Mouse (Mus musculus) intestine, postnatal 0 days (tissue): Measurements from ENCODE around the gene Arrdc4. TPM values are rescaled to one million over a fixed set of nuclear protein-coding genes. Genes with fewer than 3 reads are reported as not detected.

ENCODE experiments used
- ATAC-seq: fragments of 200-750 bp; cut with Nextera tagmentation; 2 replicates; pipeline ENCODE4 v1.8.0; 2017; ENCODE audit warnings: mild to moderate bottlenecking, moderate TSS enrichment, moderate library complexity
- H3K27ac ChIP-seq: fragments of 300-500 bp; sonication (generic); 2 replicates; pipeline ENCODE4 v1.5.1; 2014; ENCODE audit warnings: mild to moderate bottlenecking, low read depth, low read length, moderate library complexity
- H3K27me3 ChIP-seq: fragments of 300-500 bp; sonication (generic); replicated peaks from 2 replicates; pipeline ENCODE4 v1.6.1; 2014; ENCODE audit warnings: low read length, mixed read lengths; ENCODE audit not compliant: control insufficient read depth, insufficient read depth
- H3K36me3 ChIP-seq: fragments of 300-500 bp; sonication (generic); 2 replicates; pipeline ENCODE4 v1.6.1; 2014; ENCODE audit warnings: mild to moderate bottlenecking, moderate library complexity; ENCODE audit not compliant: control insufficient read depth, insufficient read depth
- H3K4me1 ChIP-seq: fragments of 300-500 bp; sonication (generic); replicated peaks from 2 replicates; pipeline ENCODE4 v1.6.1; 2014; ENCODE audit warnings: antibody characterized with exemption, low read length, mixed read lengths; ENCODE audit not compliant: control insufficient read depth, insufficient read depth
- H3K4me2 ChIP-seq: fragments of 300-500 bp; sonication (generic); replicated peaks from 2 replicates; pipeline ENCODE4 v1.6.1; 2014; ENCODE audit warnings: low read depth, mild to moderate bottlenecking, moderate library complexity
- H3K4me3 ChIP-seq: fragments of 300-500 bp; sonication (generic); 2 replicates; pipeline ENCODE4 v1.5.1; 2014; ENCODE audit warnings: low read depth, low read length
- H3K9ac ChIP-seq: fragments of 300-500 bp; sonication (generic); 2 replicates; pipeline ENCODE4 v1.6.1; 2014; ENCODE audit warnings: mild to moderate bottlenecking, low read depth, low read length
- H3K9me3 ChIP-seq: fragments of 300-500 bp; sonication (generic); 2 replicates; pipeline ENCODE4 v1.6.1; 2016; ENCODE audit warnings: mixed run types; ENCODE audit not compliant: control insufficient read depth
- CTCF ChIP-seq: sonication (generic); IDR thresholded peaks from 2 replicates; pipeline ENCODE4 v1.5.1; 2016; ENCODE audit warnings: low read depth, mild to moderate bottlenecking, control low read depth, antibody characterized with exemption, moderate library complexity
- WGBS: fragments of 180-500 bp; shearing (Covaris S2); extraction: QIAGEN DNeasy Blood & Tissue Kit; methylation state at CpG from one replicate; pipeline ENCODE4 v1.1.7; 2014; 5-methylcytosine and 5-hydroxymethylcytosine counted together
- polyA plus RNA-seq: library from polyadenylated mRNA; unstranded; fragments of >200 nt; fragmentation: Nextera tagmentation; extraction: Ambion mirVana; gene quantifications from 2 replicates; pipeline ENCODE4 v1.2.1, GENCODE M21; 2015

Arrdc4 gene
- polyA plus RNA-seq, 1 experiment from 2014 or later: 107 TPM

DNA sequence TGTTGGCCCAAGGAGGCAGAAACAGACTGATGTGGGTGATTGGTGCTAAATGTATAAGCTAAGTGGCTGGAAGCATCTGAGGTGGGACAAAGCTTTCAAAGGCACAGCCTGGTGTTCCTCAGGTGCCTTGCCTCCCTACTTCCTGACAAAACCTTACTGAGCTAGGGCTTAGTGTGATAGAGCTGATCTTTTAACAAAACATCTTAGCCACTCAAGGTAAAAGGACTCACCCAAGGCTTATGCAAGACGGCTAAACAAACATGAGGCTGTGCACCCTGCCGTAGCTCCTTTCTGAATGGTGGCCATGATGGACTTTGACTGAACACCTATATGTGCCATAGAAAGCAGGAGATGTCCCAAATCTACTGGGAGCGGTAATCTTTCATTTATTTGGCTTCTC is 51.7 kb downstream of the Arrdc4 start:
- 63% methylated on average over 3 of the region's 3 CpGs for WGBS
- no peak overlapping the region for H3K4me2 ChIP-seq
- no peak overlapping the region for H3K4me3 ChIP-seq
- TF ChIP-seq CTCF: no peak
- H3K36me3 ChIP-seq: no peaks in the 10 kb centered on the region
- H3K27me3 ChIP-seq: no peaks in the 10 kb centered on the region
- H3K4me1 ChIP-seq: no peaks in the 10 kb centered on the region; the same call in 1 of the 2 replicates
- H3K27ac ChIP-seq: peak overlapping the region; percentile 9; the same call in 1 of the 2 replicates
- ATAC-seq: peak; percentile 46
- H3K9me3 ChIP-seq: no peaks in the 10 kb centered on the region
- H3K9ac ChIP-seq: no peak overlapping the region

DNA sequence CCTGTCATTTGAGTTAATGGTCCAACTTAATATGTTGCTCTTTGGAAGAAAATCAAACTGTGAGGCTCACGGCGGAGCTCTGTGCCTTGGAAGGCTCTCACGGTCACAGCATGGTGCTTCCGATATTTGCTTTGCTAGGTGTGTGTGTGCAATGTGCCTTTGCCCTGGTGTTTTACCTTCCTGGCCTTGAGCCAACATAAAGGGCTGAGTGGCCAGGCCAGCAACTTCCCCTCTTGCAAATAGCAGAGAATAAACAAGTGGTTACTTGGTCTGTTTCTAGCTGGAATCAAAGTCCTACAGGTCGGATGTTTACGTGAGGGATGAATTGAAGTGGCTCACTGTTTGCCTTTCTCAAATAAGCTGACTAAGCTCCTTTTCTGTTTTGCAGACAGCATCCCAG is 52.1 kb downstream of the Arrdc4 start:
- H3K4me2 ChIP-seq: no peak overlapping the region
- no peak overlapping the region for H3K9ac ChIP-seq
- no peaks in the 10 kb centered on the region for H3K27me3 ChIP-seq
- H3K27ac ChIP-seq: no peak overlapping the region; the same call in 1 of the 2 replicates
- H3K9me3 ChIP-seq: no peaks in the 10 kb centered on the region
- WGBS: 17% methylated on average over 6 of the region's 6 CpGs
- no peaks in the 10 kb centered on the region; the same call in 1 of the 2 replicates for H3K4me1 ChIP-seq
- peak; percentile 88 for ATAC-seq
- no peak for TF ChIP-seq CTCF
- no peaks in the 10 kb centered on the region for H3K36me3 ChIP-seq
- no peak overlapping the region for H3K4me3 ChIP-seq

DNA sequence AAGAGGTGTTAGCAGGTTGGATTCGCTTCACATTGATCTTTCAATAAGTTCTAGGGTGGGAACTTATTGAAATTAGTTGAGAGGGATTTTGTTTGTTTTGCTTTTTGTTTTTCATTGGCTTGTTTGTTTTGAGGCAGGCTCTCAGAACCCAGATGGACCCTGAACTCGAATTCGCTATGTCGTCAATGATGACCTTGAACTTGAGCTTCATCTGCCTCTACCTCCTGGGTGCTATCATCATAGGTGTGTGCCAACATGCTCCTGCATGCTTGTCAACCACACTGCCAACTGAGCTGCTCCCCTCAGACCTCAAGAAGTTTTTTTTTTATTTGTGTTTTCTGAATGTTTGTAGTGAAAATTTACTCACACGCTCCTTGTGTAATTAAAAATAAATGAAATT is 52.6 kb downstream of the Arrdc4 start:
- no peak overlapping the region for H3K27ac ChIP-seq
- no peak overlapping the region for H3K9ac ChIP-seq
- no peak overlapping the region for H3K4me3 ChIP-seq
- 55% methylated on average over 5 of the region's 5 CpGs for WGBS
- no peaks in the 10 kb centered on the region for H3K9me3 ChIP-seq
- no peak for TF ChIP-seq CTCF
- H3K4me1 ChIP-seq: no peaks in the 10 kb centered on the region; the same call in 1 of the 2 replicates
- no peaks in the 10 kb centered on the region for H3K27me3 ChIP-seq
- H3K36me3 ChIP-seq: no peaks in the 10 kb centered on the region
- ATAC-seq: no peak
- H3K4me2 ChIP-seq: no peak overlapping the region

DNA sequence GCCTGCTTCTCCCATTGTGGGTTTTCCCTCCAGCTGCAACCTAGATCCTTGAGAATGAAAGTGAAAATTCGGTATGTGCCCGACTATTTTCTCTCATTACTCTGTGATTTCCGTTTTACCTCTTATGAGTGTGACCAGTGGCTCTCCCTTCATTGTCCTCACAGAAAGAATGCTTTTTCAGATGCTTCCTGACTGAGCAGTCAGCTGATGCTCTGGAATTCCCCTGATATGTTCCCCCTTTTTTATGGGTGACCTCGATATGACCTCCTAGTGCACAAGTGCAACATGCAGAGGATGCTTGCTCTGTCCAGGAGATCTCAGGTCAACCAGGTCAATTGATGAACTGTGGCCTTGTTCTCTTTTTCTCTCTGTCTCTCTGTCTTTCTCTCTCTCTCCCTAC is 56.3 kb downstream of the Arrdc4 start:
- no peak for TF ChIP-seq CTCF
- ATAC-seq: no peak
- no peak overlapping the region for H3K4me2 ChIP-seq
- no peak overlapping the region for H3K27ac ChIP-seq
- no peaks in the 10 kb centered on the region; the same call in 1 of the 2 replicates for H3K4me1 ChIP-seq
- no peaks in the 10 kb centered on the region for H3K9me3 ChIP-seq
- H3K27me3 ChIP-seq: no peaks in the 10 kb centered on the region
- no peak overlapping the region for H3K9ac ChIP-seq
- 68% methylated on average over 4 of the region's 4 CpGs for WGBS
- no peaks in the 10 kb centered on the region for H3K36me3 ChIP-seq
- H3K4me3 ChIP-seq: no peak overlapping the region

DNA sequence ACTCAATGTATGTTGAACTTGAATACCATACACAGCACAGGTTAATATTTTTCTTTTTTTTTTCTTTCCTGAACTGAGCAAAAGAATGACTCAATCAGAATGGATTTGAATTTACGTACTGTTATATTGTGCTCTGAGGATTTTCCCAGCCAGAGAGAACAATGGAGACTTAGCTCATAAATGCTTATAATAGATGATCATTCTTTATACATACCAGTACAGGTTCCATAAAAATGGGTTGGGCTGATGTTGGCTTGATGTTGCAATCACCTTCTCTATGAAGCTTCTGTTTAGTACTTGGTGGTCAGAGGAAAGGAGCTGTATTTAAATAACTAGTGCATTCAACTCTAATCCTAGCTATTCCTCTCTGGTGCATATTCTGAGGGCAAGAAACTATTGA is 57.6 kb downstream of the Arrdc4 start:
- H3K4me1 ChIP-seq: no peaks in the 10 kb centered on the region; the same call in 1 of the 2 replicates
- no peak overlapping the region for H3K4me2 ChIP-seq
- no peaks in the 10 kb centered on the region for H3K27me3 ChIP-seq
- ATAC-seq: peak; percentile 80
- no peaks in the 10 kb centered on the region for H3K9me3 ChIP-seq
- no peak overlapping the region for H3K27ac ChIP-seq
- no peak for TF ChIP-seq CTCF
- no peaks in the 10 kb centered on the region for H3K36me3 ChIP-seq
- 29% methylated on average over 1 of the region's 1 CpGs for WGBS
- H3K4me3 ChIP-seq: no peak overlapping the region
- H3K9ac ChIP-seq: no peak overlapping the region

DNA sequence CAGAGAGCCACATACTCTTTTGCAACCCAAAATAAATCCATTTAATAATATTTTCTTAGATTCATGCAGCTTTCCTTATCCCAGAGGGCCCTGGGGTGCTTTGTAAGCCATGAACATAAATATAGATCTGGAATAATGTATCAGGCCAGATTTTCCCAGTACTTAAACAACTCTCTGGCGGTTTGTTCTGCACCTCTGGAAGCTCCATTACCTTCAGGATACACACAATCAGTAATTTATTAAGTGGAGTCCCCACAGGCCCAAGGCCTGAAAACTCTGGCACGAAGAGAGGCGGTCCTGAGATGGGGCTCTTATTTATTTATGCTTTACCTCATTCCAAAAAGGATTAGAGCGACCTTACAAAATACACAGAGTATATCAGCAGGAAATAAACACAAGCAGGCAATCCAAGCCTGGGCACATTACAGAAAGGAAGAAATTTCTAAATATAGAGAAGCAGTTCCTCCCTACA is 61.9 kb downstream of the Arrdc4 start:
- TF ChIP-seq CTCF: no peak
- Histone ChIP-seq H3K9ac (no peak overlapping the region), H3K27me3 (no peaks in the 10 kb centered on the region), H3K36me3 (no peaks in the 10 kb centered on the region), H3K4me2 (no peak overlapping the region), H3K4me1 (0 out of 2 replicates have a peak, but pooled peaks cover 6% of the 10 kb centered on the region), H3K9me3 (no peaks in the 10 kb centered on the region), H3K4me3 (no peak overlapping the region), H3K27ac (no peak overlapping the region)
- no peak for ATAC-seq
- 31% methylated on average over 4 of the region's 4 CpGs for WGBS
